Mouse (Mus musculus): ENCODE data around the gene Rhbdf2. TPM values are rescaled to one million over a fixed set of nuclear protein-coding genes. Genes with fewer than 3 reads are reported as not detected.

The Rhbdf2 gene
- polyA plus RNA-seq, 1 experiment from 2014 or later: 12.8 TPM

GRCm38 (mm10) chr11:116548780-116549179, 78.0 kb downstream of the Rhbdf2 start:
- Histone ChIP-seq H3K36me3 (ENCODE audit: insufficient read depth, low read length) (peaks cover 28% of the 10 kb centered on the region), H3K9ac (replicated peaks; ENCODE audit: low read length) (no peak overlapping the region), H3K4me2 (replicated peaks; ENCODE audit: low read depth, low read length) (no peak overlapping the region), H3K27ac (ENCODE audit: low read length) (no peak overlapping the region), H3K4me1 (ENCODE audit: insufficient read depth, low read length) (peaks cover 14% of the 10 kb centered on the region), H3K4me3 (ENCODE audit: low read length) (no peak overlapping the region), H3K27me3 (ENCODE audit: insufficient read depth, low read length) (no peaks in the 10 kb centered on the region), H3K9me3 (ENCODE audit: low read length) (no peaks in the 10 kb centered on the region)
- 95% methylated on average over 9 of the region's 9 CpGs for WGBS
- no peak for ATAC-seq (ENCODE audit: low FRiP score, low TSS enrichment)

Other genes starting within 250 kb of the Rhbdf2 start
- gene Rnf157, start 214.0 kb downstream of the Rhbdf2 start, polyA plus RNA-seq (2015; fragmentation: Nextera tagmentation; extraction: Ambion mirVana): 6.1 and 6.8 TPM in 2 replicates
- 51.2 and 51.4 TPM in 2 replicates for gene Ubald2, start 192.9 kb downstream of the Rhbdf2 start, polyA plus RNA-seq (2015; fragmentation: Nextera tagmentation; extraction: Ambion mirVana)
- gene Qrich2, start 160.8 kb downstream of the Rhbdf2 start, polyA plus RNA-seq (2015; fragmentation: Nextera tagmentation; extraction: Ambion mirVana): 0.15 and 0.32 TPM in 2 replicates
- gene Prpsap1, start 132.8 kb downstream of the Rhbdf2 start, polyA plus RNA-seq (2015; fragmentation: Nextera tagmentation; extraction: Ambion mirVana): 217 and 226 TPM in 2 replicates
- 5.8 and 5.9 TPM in 2 replicates for gene Sphk1, start 96.1 kb downstream of the Rhbdf2 start, polyA plus RNA-seq (2015; fragmentation: Nextera tagmentation; extraction: Ambion mirVana)
- 5.8 and 6.4 TPM in 2 replicates for gene Ube2o, start 45.6 kb downstream of the Rhbdf2 start, polyA plus RNA-seq (2015; fragmentation: Nextera tagmentation; extraction: Ambion mirVana)
- gene Aanat, start 40.6 kb downstream of the Rhbdf2 start, polyA plus RNA-seq (2015; fragmentation: Nextera tagmentation; extraction: Ambion mirVana): not detected in 2 replicates
- gene Prcd, start 26.5 kb upstream of the Rhbdf2 start, polyA plus RNA-seq (2015; fragmentation: Nextera tagmentation; extraction: Ambion mirVana): 1.3 and 1.5 TPM in 2 replicates
- 17.0 and 17.5 TPM in 2 replicates for gene Cygb, start 27.3 kb upstream of the Rhbdf2 start, polyA plus RNA-seq (2015; fragmentation: Nextera tagmentation; extraction: Ambion mirVana)
- gene St6galnac1, start 148.5 kb upstream of the Rhbdf2 start, polyA plus RNA-seq (2015; fragmentation: Nextera tagmentation; extraction: Ambion mirVana): not detected in 2 replicates
- gene Mxra7, start 201.0 kb upstream of the Rhbdf2 start, polyA plus RNA-seq (2015; fragmentation: Nextera tagmentation; extraction: Ambion mirVana): 15.6 and 17.0 TPM in 2 replicates
- gene Mettl23, start 216.3 kb upstream of the Rhbdf2 start, polyA plus RNA-seq (2015; fragmentation: Nextera tagmentation; extraction: Ambion mirVana): 54.9 and 60.6 TPM in 2 replicates
- 74.8 and 77.8 TPM in 2 replicates for gene Jmjd6, start 216.4 kb upstream of the Rhbdf2 start, polyA plus RNA-seq (2015; fragmentation: Nextera tagmentation; extraction: Ambion mirVana)
- 38.8 and 41.2 TPM in 2 replicates for gene Mfsd11, start 225.4 kb upstream of the Rhbdf2 start, polyA plus RNA-seq (2015; fragmentation: Nextera tagmentation; extraction: Ambion mirVana)
- 729 and 742 TPM in 2 replicates for gene Srsf2, start 226.1 kb upstream of the Rhbdf2 start, polyA plus RNA-seq (2015; fragmentation: Nextera tagmentation; extraction: Ambion mirVana)

Measured in kidney, embryonic 16.5 days (tissue).